Mouse (Mus musculus) intestine, embryonic 16.5 days (tissue): ENCODE measurements around the gene Wrap53. TPM values are rescaled to one million over a fixed set of nuclear protein-coding genes. Genes with fewer than 3 reads are reported as not detected.

Source experiments
- ATAC-seq: fragments of 200-750 bp; cut with Nextera tagmentation; 2 replicates; pipeline ENCODE4 v1.8.0; 2017; ENCODE audit warnings: moderate TSS enrichment, moderate library complexity
- H3K27ac ChIP-seq: fragments of 300-500 bp; sonication (generic); 2 replicates; pipeline ENCODE4 v1.5.1; 2014; ENCODE audit warnings: mild to moderate bottlenecking, low read length
- H3K27me3 ChIP-seq: fragments of 300-500 bp; sonication (generic); replicated peaks from 2 replicates; pipeline ENCODE4 v1.6.1; 2014; ENCODE audit warnings: low read length, control low read depth, mixed read lengths; ENCODE audit not compliant: control insufficient read depth, insufficient read depth
- H3K36me3 ChIP-seq: fragments of 300-500 bp; sonication (generic); 2 replicates; pipeline ENCODE4 v1.6.1; 2014; ENCODE audit warnings: low read length, control low read depth; ENCODE audit not compliant: control insufficient read depth, insufficient read depth
- H3K4me1 ChIP-seq: fragments of 300-500 bp; sonication (generic); 2 replicates; pipeline ENCODE4 v1.6.1; 2014; ENCODE audit warnings: low read length, control low read depth, mixed read lengths; ENCODE audit not compliant: control insufficient read depth, insufficient read depth
- H3K4me2 ChIP-seq: fragments of 300-500 bp; sonication (generic); 2 replicates; pipeline ENCODE4 v1.6.1; 2014; ENCODE audit warnings: low read depth, low read length, control low read depth
- H3K4me3 ChIP-seq: fragments of 300-500 bp; sonication (generic); 2 replicates; pipeline ENCODE4 v1.5.1; 2014; ENCODE audit warnings: mild to moderate bottlenecking, low read length
- H3K9ac ChIP-seq: fragments of 300-500 bp; sonication (generic); 2 replicates; pipeline ENCODE4 v1.6.1; 2014; ENCODE audit warnings: low read depth, low read length
- H3K9me3 ChIP-seq: fragments of 300-500 bp; sonication (generic); 2 replicates; pipeline ENCODE4 v1.6.1; 2016; ENCODE audit warnings: low read length, control low read depth; ENCODE audit not compliant: control insufficient read depth
- WGBS: fragments of 180-500 bp; shearing (Covaris S2); extraction: QIAGEN DNeasy Blood & Tissue Kit; methylation state at CpG from one replicate; pipeline ENCODE4 v1.1.7; 2014; 5-methylcytosine and 5-hydroxymethylcytosine counted together
- polyA plus RNA-seq: library from polyadenylated mRNA; unstranded; fragments of >200 nt; fragmentation: Nextera tagmentation; extraction: Ambion mirVana; gene quantifications from 2 replicates; pipeline ENCODE4 v1.2.1, GENCODE M21; 2015

Gene Wrap53
- polyA plus RNA-seq, 1 experiment from 2014 or later: 26.6 TPM

DNA sequence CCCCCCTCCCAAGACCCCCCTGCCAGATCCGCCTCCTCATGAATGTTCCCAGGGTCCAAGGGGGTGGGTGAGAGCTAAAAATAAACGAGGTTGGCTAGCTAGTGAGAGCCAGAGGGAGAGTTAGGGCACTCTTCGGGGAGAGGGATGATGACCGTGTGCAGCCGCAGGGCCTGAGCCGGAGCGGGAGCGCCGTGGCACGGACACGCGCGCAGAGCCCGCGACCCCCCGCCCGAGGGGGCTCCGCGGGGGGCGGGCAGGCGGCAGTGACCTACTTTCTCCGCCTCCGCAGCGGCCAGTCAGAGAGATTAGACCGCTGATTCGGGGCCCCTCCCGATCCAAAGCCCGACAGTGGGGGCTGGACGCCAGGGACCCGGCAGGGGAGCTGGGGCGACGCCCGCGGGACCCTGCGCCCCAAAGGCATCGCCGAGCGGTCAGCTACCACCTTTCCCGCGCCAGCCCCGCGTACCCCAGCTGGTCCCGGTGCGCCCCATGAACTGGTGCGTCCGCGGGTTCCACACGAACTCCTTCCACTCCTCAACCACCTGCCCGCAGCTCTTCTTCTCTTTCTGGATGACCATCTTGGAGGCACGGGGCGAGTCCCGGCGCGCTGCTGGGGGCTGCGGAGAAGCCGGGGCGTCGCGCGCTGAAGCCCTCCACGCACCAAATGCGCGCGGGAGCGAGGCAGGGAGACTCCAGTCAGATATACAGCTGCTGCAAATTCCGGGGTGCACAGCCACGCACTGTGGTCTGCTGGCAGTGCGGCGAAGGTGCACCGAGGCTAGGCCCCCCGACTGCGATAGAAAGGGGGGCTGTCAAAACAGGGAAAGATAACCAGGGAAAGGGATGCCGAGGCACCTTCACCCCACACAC is 25.0 kb upstream of the Wrap53 start:
- peak; percentile 38 for ATAC-seq

DNA sequence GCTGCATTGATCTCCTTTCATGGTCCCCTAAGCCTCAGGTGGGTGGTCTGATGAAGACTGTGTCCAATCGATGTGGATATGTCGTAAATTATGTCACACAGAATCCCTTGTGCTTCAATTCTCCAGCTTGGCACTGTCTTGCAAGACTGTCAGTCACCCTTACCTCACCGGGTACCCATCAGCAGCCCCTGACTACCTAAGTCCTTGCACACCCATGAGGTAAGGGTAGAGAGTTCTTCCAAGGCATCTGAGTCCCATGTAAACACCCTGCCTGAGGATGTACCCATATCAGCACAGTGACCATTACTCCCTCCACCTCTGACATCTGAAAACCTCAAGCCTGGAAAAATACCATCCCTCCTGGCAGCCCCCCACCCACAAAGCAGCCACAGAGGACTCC is 24.3 kb upstream of the Wrap53 start:
- H3K4me3 ChIP-seq: peak overlapping the region; percentile 65
- H3K36me3 ChIP-seq: no peaks in the 10 kb centered on the region
- H3K9ac ChIP-seq: no peak overlapping the region
- peak overlapping the region; percentile 100 for H3K4me2 ChIP-seq
- peaks cover 12% of the 10 kb centered on the region; the same call in 1 of the 2 replicates for H3K27me3 ChIP-seq
- no peak for ATAC-seq
- peaks cover 31% of the 10 kb centered on the region for H3K4me1 ChIP-seq
- no peaks in the 10 kb centered on the region for H3K9me3 ChIP-seq
- no peak overlapping the region for H3K27ac ChIP-seq
- 52% methylated on average over 3 of the region's 3 CpGs for WGBS

More for the DNA sequence above, 25.0 kb upstream of the Wrap53 start:
- H3K4me1 ChIP-seq: peaks cover 24% of the 10 kb centered on the region
- peak overlapping the region; percentile 65 for H3K4me3 ChIP-seq
- H3K27ac ChIP-seq: no peak overlapping the region
- no peaks in the 10 kb centered on the region for H3K36me3 ChIP-seq
- peak overlapping the region; percentile 100 for H3K4me2 ChIP-seq
- peaks cover 12% of the 10 kb centered on the region; the same call in 1 of the 2 replicates for H3K27me3 ChIP-seq
- H3K9me3 ChIP-seq: no peaks in the 10 kb centered on the region
- peak overlapping the region; percentile 71 for H3K9ac ChIP-seq
- under 1% methylated on average over 65 of the region's 73 CpGs for WGBS

DNA sequence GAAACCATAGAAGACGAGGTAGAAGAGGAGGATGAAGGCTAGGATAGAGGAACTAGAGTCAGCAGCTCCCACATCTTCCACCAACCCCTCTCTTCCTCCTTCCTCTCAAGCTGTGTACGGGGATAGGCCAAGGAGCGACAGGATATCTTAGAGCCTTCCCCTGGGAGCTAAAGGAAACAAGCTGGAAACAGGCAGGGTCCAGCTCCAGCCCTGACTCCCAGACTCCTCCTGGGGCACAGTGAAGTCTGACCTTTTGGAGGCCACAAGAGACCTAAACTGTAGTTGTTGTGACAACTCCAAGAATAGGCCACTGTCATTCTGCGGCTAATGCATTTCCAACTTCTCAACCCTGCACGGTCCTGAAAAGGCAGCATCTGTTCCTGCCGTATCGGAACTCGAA is 23.5 kb upstream of the Wrap53 start:
- Histone ChIP-seq H3K4me2 (no peak overlapping the region), H3K9me3 (no peaks in the 10 kb centered on the region), H3K4me3 (no peak overlapping the region), H3K36me3 (no peaks in the 10 kb centered on the region), H3K4me1 (peaks cover 34% of the 10 kb centered on the region), H3K27me3 (peaks cover 12% of the 10 kb centered on the region; the same call in 1 of the 2 replicates), H3K27ac (no peak overlapping the region), H3K9ac (no peak overlapping the region)
- 82% methylated on average over 8 of the region's 8 CpGs for WGBS
- no peak for ATAC-seq

DNA sequence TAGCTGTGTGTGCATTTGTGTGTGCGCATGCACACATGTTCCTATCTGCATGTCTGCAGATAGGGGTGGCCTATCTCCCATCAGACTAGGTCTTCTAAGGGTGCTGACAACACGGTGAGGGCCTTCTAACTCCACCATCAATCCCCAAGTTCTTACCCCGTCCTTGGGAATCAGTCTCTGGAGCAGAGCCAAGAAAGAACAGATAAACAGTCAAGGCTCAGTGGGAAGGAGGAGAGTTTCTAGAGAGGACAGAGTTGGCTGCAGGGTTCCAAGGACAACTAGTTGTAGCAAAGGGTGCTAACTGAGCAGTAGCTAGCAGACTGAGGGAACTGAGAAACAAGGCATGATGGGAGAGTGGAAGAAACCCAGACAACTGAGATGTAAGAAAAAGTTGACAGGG is 21.7 kb upstream of the Wrap53 start:
- peaks cover 34% of the 10 kb centered on the region for H3K4me1 ChIP-seq
- H3K4me2 ChIP-seq: no peak overlapping the region
- WGBS: 49% methylated on average over 3 of the region's 3 CpGs
- no peak overlapping the region for H3K4me3 ChIP-seq
- H3K9ac ChIP-seq: no peak overlapping the region
- H3K27ac ChIP-seq: no peak overlapping the region
- no peaks in the 10 kb centered on the region for H3K36me3 ChIP-seq
- peaks cover 12% of the 10 kb centered on the region; the same call in 1 of the 2 replicates for H3K27me3 ChIP-seq
- no peak for ATAC-seq
- H3K9me3 ChIP-seq: no peaks in the 10 kb centered on the region

DNA sequence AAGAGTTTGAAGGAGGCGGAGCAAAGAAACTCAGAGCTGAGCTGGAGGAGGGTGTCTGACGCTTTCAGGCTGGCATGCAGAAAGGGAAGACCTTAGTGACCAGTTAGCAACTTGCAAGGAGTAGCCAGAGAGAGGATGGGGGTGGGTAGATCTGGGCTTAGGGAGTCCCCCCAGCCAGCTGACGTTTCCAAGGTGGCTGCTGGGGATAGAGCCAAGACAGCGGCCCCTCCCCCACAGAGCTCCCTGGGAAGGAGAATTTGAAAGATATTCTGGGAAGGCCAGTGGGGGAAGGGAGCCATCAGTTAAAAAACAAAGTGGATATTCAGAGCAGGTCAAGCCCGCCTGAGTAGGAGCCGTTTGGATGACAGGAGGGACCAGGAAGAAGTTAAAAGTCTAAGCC is 20.0 kb upstream of the Wrap53 start:
- Histone ChIP-seq H3K9ac (0 out of 2 replicates have a peak overlapping the region, but pooled peaks have one; percentile 19), H3K4me3 (no peak overlapping the region), H3K27ac (peak overlapping the region; percentile 25), H3K27me3 (peaks cover 8% of the 10 kb centered on the region; the same call in 1 of the 2 replicates), H3K36me3 (no peaks in the 10 kb centered on the region), H3K4me2 (peak overlapping the region; percentile 4; the same call in 1 of the 2 replicates), H3K4me1 (peaks cover 28% of the 10 kb centered on the region), H3K9me3 (no peaks in the 10 kb centered on the region)
- 19% methylated on average over 6 of the region's 6 CpGs for WGBS
- peak; percentile 38; the same call in 1 of the 2 replicates for ATAC-seq

DNA sequence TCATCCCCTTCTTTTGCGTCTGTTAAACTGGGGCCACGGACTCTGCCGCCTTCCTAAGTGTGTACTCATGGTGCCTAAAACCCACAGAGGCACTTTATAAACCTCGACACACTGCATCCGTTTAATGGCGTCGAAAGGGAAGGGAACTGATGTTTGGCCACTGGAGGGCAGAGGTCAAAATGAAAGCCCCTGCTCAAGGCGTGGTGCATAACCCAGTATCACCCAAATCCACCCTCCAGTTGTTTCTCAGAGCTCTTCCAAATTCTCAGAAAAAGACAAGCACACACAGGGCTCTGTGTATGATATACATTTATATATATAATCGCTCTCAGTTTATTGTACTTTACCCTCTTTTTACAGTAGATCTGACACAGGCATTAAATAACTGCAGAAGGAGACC is 19.4 kb upstream of the Wrap53 start:
- Histone ChIP-seq H3K9me3 (no peaks in the 10 kb centered on the region), H3K27ac (peak overlapping the region; percentile 41; the same call in 1 of the 2 replicates), H3K4me2 (0 out of 2 replicates have a peak overlapping the region, but pooled peaks have one; percentile 4), H3K9ac (0 out of 2 replicates have a peak overlapping the region, but pooled peaks have one; percentile 19), H3K36me3 (no peaks in the 10 kb centered on the region), H3K4me3 (no peak overlapping the region), H3K27me3 (peaks cover 1% of the 10 kb centered on the region; the same call in 1 of the 2 replicates), H3K4me1 (peaks cover 22% of the 10 kb centered on the region)
- ATAC-seq: no peak
- WGBS: 14% methylated on average over 9 of the region's 9 CpGs

DNA sequence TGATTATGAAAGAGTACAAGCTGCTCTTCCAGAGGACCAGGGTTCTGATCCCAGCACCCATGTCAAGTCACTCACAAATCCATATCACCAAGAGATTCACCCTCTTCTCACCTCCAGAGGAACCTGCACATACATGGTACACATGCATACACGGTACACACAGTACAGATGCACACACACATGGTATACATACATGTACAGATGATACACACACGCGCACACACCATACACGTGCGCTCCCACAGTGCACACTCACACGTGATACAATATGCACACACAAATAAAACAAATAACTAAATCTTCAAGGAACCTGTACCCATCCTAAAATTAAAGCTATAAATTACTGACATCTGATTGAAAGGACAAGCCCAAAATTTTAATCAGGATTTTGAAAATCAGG is 14.8 kb upstream of the Wrap53 start:
- Histone ChIP-seq H3K4me1 (peaks cover 8% of the 10 kb centered on the region), H3K36me3 (peaks cover 8% of the 10 kb centered on the region), H3K9ac (no peak overlapping the region), H3K27me3 (no peaks in the 10 kb centered on the region), H3K9me3 (no peaks in the 10 kb centered on the region), H3K27ac (no peak overlapping the region), H3K4me2 (no peak overlapping the region), H3K4me3 (no peak overlapping the region)
- no peak for ATAC-seq
- WGBS: 96% methylated on average over 6 of the region's 6 CpGs

DNA sequence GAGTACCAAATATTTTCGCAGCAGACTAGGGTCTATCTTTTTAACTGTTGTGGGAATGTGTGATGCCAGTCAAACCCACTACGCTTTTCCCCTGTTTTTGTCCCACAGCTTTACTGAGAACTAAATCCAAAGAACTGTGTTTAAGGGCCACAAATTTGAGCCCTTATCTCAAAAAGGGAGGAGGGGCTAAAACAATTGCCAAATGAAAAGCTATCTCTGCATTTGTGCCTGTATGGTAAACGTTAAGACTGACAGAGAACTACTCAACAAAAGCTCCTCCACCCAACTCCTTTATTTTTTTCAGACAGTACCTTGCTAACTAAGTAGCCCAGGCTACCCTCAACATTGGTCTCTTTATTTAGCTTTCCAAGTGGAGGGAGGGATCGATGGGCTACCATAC is 12.7 kb upstream of the Wrap53 start:
- H3K4me3 ChIP-seq: no peak overlapping the region
- H3K27me3 ChIP-seq: no peaks in the 10 kb centered on the region
- ATAC-seq: no peak
- no peaks in the 10 kb centered on the region for H3K9me3 ChIP-seq
- H3K36me3 ChIP-seq: peaks cover 26% of the 10 kb centered on the region
- no peak overlapping the region for H3K9ac ChIP-seq
- 85% methylated on average over 4 of the region's 4 CpGs for WGBS
- no peak overlapping the region for H3K4me2 ChIP-seq
- H3K27ac ChIP-seq: no peak overlapping the region
- H3K4me1 ChIP-seq: no peaks in the 10 kb centered on the region

DNA sequence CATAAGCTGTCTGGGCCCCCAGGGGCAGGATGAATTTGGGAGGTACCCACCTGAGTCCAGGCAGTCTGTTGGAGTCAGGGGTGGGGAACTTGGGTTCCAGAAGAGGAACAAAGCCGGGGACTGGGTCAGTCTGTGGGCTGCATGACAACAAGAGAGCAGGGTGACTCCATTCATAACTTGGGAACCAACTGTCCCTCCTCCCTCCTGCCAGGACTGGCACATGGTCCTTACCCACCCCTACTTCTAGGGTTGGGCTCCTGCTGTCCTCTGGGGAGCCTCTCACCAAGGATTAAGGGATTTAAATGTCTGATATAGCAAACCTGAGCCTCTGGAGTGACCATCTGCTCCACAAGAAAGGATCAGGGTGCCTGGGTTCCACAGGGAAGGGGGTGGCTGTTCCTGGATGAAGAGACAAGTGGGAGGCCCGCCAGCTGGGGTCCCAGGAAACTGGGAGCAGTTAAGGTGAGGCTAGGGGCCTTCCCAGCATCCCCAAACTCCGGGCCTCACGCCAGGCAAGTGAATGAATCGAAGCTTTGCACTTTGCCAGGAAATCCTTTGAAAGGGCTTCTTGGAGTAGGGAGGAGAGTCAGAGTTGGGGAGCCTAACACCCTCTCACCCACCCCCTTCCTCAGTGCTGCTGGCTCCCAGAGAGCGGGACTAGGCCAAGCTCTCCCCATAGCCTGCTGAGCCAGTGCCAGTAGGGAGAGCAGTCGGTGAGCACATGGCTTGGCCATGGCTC is 12.0 kb upstream of the Wrap53 start:
- Histone ChIP-seq H3K4me1 (no peaks in the 10 kb centered on the region), H3K27ac (no peak overlapping the region), H3K4me2 (no peak overlapping the region), H3K9ac (no peak overlapping the region), H3K9me3 (no peaks in the 10 kb centered on the region), H3K36me3 (peaks cover 29% of the 10 kb centered on the region), H3K4me3 (no peak overlapping the region), H3K27me3 (no peaks in the 10 kb centered on the region)
- WGBS: 84% methylated on average over 7 of the region's 7 CpGs
- no peak for ATAC-seq
